Mouse (Mus musculus): ENCODE results near the gene Klk7. TPM values are rescaled to one million over a fixed set of nuclear protein-coding genes. Genes with fewer than 3 reads are reported as not detected.

Klk7 gene
- polyA plus RNA-seq, 1 experiment: not detected

DNA sequence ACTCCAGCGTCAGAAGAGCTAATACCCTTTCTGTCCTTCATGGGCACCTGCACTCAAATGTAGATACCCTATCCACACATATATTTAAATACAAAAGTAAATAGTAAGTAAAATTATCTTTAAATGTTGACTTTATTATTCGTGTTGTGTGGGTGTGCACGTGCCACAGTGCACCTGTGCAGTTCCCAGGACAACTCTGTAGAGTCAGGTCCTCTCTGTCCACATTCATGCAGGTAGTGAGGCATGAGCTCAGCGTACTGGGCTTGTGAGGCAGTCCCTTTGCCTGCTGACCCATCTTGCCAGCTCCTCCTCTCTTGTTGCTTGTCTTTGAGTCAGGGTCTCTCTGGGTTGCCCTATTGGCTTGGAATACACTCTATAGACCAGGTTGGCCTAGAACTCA is 16.6 kb downstream of the Klk7 start:
- 81% methylated on average over 4 of the region's 4 CpGs for WGBS
- no peak for TF ChIP-seq POLR2A (IDR thresholded peaks at IDR 0.05; ENCODE audit: borderline replicate concordance, insufficient read depth, low read length)
- no peak for TF ChIP-seq CTCF (IDR thresholded peaks at IDR 0.05; ENCODE audit: borderline replicate concordance, insufficient read depth, low read depth, low read length)
- H3K4me3 ChIP-seq (replicated peaks; ENCODE audit: insufficient read depth, low read depth, low read length): no peak overlapping the region
- DNase-seq: no peak
- H3K27ac ChIP-seq (ENCODE audit: insufficient read depth, low read length): no peak overlapping the region
- H3K27me3 ChIP-seq (ENCODE audit: control insufficient read depth, insufficient read depth, low read length): no peaks in the 10 kb centered on the region; the same call in 1 of the 2 replicates
- H3K4me1 ChIP-seq (ENCODE audit: control insufficient read depth, insufficient read depth, low read length): no peaks in the 10 kb centered on the region

DNA sequence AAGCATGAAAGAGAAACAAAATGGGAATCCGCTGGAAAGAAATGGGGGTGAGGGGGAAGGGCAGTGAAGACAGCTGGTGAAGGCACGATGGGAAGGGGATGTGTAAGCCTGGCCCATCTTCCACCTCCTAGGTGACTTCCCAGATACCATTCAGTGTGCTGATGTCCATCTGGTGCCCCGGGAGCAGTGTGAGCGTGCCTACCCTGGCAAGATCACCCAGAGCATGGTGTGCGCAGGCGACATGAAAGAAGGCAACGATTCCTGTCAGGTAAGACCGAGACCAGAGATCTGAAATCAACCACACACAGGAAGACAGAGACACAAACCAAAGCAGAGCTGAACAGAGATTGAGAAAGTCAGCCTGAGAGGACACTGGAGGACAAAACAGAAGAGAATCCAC is 17.9 kb downstream of the Klk7 start:
- WGBS: 87% methylated on average over 8 of the region's 8 CpGs
- Histone ChIP-seq H3K27ac (ENCODE audit: insufficient read depth, low read length) (no peak overlapping the region), H3K27me3 (ENCODE audit: control insufficient read depth, insufficient read depth, low read length) (no peaks in the 10 kb centered on the region; the same call in 1 of the 2 replicates), H3K4me1 (ENCODE audit: control insufficient read depth, insufficient read depth, low read length) (no peaks in the 10 kb centered on the region), H3K4me3 (replicated peaks; ENCODE audit: insufficient read depth, low read depth, low read length) (no peak overlapping the region)
- DNase-seq: no peak
- TF ChIP-seq CTCF (IDR thresholded peaks at IDR 0.05; ENCODE audit: borderline replicate concordance, insufficient read depth, low read depth, low read length): no peak
- no peak for TF ChIP-seq POLR2A (IDR thresholded peaks at IDR 0.05; ENCODE audit: borderline replicate concordance, insufficient read depth, low read length)

DNA sequence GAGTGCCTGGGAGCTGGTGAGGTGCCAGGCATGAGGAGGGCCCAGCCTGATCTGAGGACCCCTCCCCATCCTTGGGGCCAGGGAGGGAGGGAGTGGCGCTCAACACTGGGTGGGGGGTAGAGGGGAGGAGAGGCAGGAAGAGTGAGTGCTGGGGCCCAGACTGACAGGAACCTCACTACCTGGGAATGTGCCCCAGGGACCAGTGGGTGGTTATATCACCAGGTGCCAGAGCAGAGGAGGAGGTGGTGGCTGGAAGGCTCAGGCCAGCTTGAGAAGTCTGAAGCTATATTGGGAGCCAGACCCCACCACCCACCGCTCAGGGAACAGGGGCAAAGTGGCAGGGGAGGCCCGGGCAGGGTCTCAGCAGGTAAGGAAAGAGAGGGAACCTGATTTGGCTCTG is 30.6 kb downstream of the Klk7 start, which contains the start of gene Klk5:
Gene Klk5 (plus strand): TSS at position 271 of the 400 bp plus-strand sequence.
- no peak within 1 kb of the TSS for H3K27ac ChIP-seq (ENCODE audit: insufficient read depth, low read length)
- WGBS: 52% methylated on average over 3 of the region's 3 CpGs
- H3K27me3 ChIP-seq (ENCODE audit: control insufficient read depth, insufficient read depth, low read length): no peaks in the 10 kb centered on the region
- no peak for DNase-seq
- TF ChIP-seq POLR2A (IDR thresholded peaks at IDR 0.05; ENCODE audit: borderline replicate concordance, insufficient read depth, low read length) (no peak), CTCF (IDR thresholded peaks at IDR 0.05; ENCODE audit: borderline replicate concordance, insufficient read depth, low read depth, low read length) (no peak)
- no peaks in the 10 kb centered on the region for H3K4me1 ChIP-seq (ENCODE audit: control insufficient read depth, insufficient read depth, low read length)
- H3K4me3 ChIP-seq (replicated peaks; ENCODE audit: insufficient read depth, low read depth, low read length): no peak within 1 kb of the TSS

DNA sequence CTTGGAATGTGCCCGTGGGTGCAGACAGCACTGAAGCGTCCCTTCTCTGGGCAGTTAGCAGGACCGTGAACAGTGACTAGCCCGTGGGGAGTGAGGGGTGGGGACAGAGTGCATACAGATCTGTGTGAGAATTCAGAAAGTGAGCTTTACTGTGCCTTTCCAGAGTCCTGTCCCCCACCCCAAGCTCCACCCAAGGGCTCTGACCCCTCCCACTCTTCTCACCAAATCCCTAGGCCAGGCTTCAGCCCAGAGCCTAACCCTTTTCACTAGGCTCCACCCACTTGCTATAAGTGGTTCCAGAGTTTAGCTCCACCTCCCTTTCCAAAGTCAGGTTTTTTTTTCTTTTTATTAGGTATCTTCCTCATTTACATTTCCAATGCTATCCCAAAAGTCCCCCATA is 32.7 kb downstream of the Klk7 start:
- H3K4me1 ChIP-seq (ENCODE audit: control insufficient read depth, insufficient read depth, low read length): no peaks in the 10 kb centered on the region
- H3K27me3 ChIP-seq (ENCODE audit: control insufficient read depth, insufficient read depth, low read length): no peaks in the 10 kb centered on the region
- no peak for TF ChIP-seq CTCF (IDR thresholded peaks at IDR 0.05; ENCODE audit: borderline replicate concordance, insufficient read depth, low read depth, low read length)
- TF ChIP-seq POLR2A (IDR thresholded peaks at IDR 0.05; ENCODE audit: borderline replicate concordance, insufficient read depth, low read length): no peak
- no peak for DNase-seq
- H3K27ac ChIP-seq (ENCODE audit: insufficient read depth, low read length): no peak overlapping the region
- WGBS: 87% methylated on average over 4 of the region's 4 CpGs
- no peak overlapping the region for H3K4me3 ChIP-seq (replicated peaks; ENCODE audit: insufficient read depth, low read depth, low read length)

DNA sequence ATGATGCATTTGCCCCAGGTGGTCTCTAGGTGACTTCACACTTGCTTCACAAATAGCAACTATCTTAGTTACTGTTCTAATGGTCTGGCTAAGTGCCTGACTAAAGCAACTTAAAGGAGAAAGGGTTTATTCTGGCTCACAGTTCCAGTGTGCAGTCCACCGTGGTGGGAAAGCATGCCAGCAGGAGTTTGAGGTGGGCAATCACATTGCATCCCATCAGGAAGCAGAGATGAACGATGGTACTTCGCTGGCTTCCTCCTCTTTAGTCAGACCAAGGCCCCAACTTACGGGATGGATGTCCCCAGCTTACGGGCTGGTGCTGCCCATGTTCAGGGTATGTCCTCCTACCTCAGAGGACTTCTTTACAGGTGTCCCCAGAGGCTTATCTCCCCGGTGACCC is 40.5 kb downstream of the Klk7 start:
- 85% methylated on average over 6 of the region's 6 CpGs for WGBS
- no peaks in the 10 kb centered on the region for H3K4me1 ChIP-seq (ENCODE audit: control insufficient read depth, insufficient read depth, low read length)
- no peak for DNase-seq
- TF ChIP-seq CTCF (IDR thresholded peaks at IDR 0.05; ENCODE audit: borderline replicate concordance, insufficient read depth, low read depth, low read length): no peak
- no peak for TF ChIP-seq POLR2A (IDR thresholded peaks at IDR 0.05; ENCODE audit: borderline replicate concordance, insufficient read depth, low read length)
- H3K27ac ChIP-seq (ENCODE audit: insufficient read depth, low read length): no peak overlapping the region
- no peak overlapping the region for H3K4me3 ChIP-seq (replicated peaks; ENCODE audit: insufficient read depth, low read depth, low read length)
- H3K27me3 ChIP-seq (ENCODE audit: control insufficient read depth, insufficient read depth, low read length): no peaks in the 10 kb centered on the region

DNA sequence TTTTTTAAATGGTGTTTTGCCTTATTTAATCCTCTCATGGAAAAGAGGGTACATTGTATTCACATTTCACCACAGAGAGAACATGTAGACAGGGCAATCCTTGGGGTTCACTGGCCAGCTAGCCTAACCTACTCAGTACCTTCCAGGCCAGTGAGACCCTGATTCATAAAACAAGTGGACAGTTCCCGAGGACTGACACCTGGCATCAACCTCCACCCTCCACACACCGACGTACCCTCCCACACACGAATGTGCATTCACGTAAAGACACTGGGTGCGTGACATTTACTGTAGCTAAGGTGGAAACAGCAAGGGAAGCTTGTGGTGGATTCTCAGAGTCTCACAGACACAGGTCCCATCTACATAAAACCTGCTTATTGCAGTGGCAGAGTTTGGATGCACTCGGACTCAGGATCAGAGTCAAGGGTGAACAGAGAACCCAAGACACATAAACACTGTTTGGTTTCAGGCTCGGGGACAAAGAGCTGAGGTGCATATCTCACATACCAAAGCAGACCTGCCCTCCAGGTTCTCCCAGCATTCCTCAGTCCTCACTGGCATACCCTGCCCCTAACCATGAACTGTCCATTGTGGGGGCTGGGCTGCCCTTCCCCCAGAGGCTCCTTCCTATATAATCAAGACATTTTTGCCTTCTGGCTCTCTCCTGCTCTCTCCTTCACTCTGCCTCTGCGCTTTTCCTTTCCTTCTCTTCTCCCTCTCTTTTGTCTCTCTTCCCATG is 43.7 kb downstream of the Klk7 start:
- H3K4me3 ChIP-seq (replicated peaks; ENCODE audit: insufficient read depth, low read depth, low read length): no peak overlapping the region
- H3K27me3 ChIP-seq (ENCODE audit: control insufficient read depth, insufficient read depth, low read length): no peaks in the 10 kb centered on the region
- WGBS: 76% methylated on average over 9 of the region's 9 CpGs
- no peak for TF ChIP-seq POLR2A (IDR thresholded peaks at IDR 0.05; ENCODE audit: borderline replicate concordance, insufficient read depth, low read length)
- TF ChIP-seq CTCF (IDR thresholded peaks at IDR 0.05; ENCODE audit: borderline replicate concordance, insufficient read depth, low read depth, low read length): no peak
- no peak overlapping the region for H3K27ac ChIP-seq (ENCODE audit: insufficient read depth, low read length)
- no peaks in the 10 kb centered on the region for H3K4me1 ChIP-seq (ENCODE audit: control insufficient read depth, insufficient read depth, low read length)
- no peak for DNase-seq

DNA sequence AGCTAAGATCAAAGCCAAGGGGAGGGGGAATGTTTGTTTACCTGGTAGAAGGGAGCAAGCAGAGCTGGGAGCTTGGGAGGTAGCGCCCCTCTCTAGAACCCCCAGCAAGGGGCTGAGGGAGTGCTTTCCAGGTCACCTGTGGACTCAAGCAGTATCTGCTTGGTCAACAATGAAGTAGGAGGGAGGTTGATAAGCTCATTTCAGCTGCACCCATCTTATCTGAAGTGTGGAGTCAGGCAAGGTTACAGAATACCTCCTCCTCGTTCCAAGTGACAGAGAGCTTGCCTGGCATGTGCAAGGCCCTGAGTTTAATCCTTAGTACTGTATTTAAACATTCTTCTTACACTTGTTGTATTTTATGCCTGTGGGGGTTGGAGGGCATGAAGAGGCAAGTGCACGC is 44.6 kb downstream of the Klk7 start:
- no peak for TF ChIP-seq POLR2A (IDR thresholded peaks at IDR 0.05; ENCODE audit: borderline replicate concordance, insufficient read depth, low read length)
- TF ChIP-seq CTCF (IDR thresholded peaks at IDR 0.05; ENCODE audit: borderline replicate concordance, insufficient read depth, low read depth, low read length): no peak
- no peak for DNase-seq
- Histone ChIP-seq H3K4me1 (ENCODE audit: control insufficient read depth, insufficient read depth, low read length) (no peaks in the 10 kb centered on the region), H3K4me3 (replicated peaks; ENCODE audit: insufficient read depth, low read depth, low read length) (no peak overlapping the region), H3K27me3 (ENCODE audit: control insufficient read depth, insufficient read depth, low read length) (no peaks in the 10 kb centered on the region), H3K27ac (ENCODE audit: insufficient read depth, low read length) (no peak overlapping the region)
- WGBS: 76% methylated on average over 3 of the region's 3 CpGs

DNA sequence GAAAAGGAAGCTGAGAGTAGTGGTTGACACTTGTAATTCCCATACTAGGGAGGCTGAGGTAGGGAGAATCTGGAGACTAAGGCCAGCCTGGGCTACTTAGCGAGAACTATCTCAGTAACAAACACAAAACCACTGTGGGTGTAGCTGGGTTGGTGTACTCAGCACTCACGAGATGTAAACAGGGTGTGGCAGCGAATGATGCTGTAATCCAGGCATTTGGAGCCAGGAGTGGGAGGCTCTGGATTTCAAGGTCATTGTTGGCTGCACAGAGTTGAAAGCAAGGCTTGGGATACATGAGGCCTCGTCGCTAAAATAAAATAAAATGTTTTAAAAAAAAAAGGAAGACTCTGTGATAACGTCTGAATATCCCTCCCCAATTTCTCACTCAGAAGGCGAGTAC is 45.2 kb downstream of the Klk7 start:
- Histone ChIP-seq H3K4me3 (replicated peaks; ENCODE audit: insufficient read depth, low read depth, low read length) (no peak overlapping the region), H3K4me1 (ENCODE audit: control insufficient read depth, insufficient read depth, low read length) (no peaks in the 10 kb centered on the region), H3K27ac (ENCODE audit: insufficient read depth, low read length) (no peak overlapping the region), H3K27me3 (ENCODE audit: control insufficient read depth, insufficient read depth, low read length) (no peaks in the 10 kb centered on the region)
- 77% methylated on average over 7 of the region's 7 CpGs for WGBS
- TF ChIP-seq POLR2A (IDR thresholded peaks at IDR 0.05; ENCODE audit: borderline replicate concordance, insufficient read depth, low read length) (no peak), CTCF (IDR thresholded peaks at IDR 0.05; ENCODE audit: borderline replicate concordance, insufficient read depth, low read depth, low read length) (no peak)
- no peak for DNase-seq
